Mouse (Mus musculus) urinary bladder, adult 18-20 months (tissue): ENCODE results near the gene Klhl29.

Experiments used
- DNase-seq, 2 experiments: peaks; one replicate each; pipeline ENCODE4 v3.0.0; 2022; ENCODE audit warnings: low spot score in 2 of 2, mixed read lengths in 2 of 2

Klhl29 gene

DNA sequence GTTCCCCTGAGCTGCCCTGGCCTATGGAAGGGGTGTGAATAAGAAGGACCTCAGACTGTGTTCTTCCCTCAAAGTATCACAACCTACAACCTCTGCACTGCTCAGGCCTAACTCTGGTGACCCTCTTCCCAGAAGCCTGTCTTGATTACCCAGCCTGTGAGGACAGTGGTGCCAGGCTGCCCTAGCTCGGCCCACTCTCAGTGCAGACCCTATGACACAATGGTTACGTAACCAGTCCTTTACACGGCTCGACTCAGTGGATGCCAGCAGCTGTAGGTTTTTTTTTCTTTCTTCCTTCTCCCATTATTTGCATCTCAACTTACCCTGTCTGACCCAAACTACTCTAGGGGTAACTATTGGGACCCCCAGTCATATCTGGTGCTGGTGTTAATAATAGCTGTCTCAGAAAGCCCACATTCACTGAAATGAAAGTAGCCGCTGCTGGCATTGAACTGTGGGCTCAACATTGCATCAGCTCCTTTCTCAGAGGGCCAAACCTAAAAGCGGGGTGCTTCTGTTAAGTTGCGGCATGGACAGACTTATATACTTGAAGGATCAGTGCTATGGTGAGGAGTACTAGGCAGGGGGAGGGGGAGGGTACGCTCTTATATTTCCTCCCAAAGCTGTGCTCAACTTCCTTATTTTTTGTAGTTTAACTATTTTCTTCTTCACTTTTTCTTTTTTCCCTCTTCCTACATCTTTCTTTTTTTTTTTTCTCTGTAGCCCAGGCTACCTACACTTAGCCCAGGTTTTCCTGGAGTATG is 152.9 kb downstream of the Klhl29 start:
- DNase-seq, result no peak

- no peak for DNase-seq
Observed at GRCm38 (mm10) chr12:5219913-5220575, 155.4 kb downstream of the Klhl29 start.

GRCm38 (mm10) chr12:5215836-5216747 is 159.4 kb downstream of the Klhl29 start:
- DNase-seq, result no peak

DNA sequence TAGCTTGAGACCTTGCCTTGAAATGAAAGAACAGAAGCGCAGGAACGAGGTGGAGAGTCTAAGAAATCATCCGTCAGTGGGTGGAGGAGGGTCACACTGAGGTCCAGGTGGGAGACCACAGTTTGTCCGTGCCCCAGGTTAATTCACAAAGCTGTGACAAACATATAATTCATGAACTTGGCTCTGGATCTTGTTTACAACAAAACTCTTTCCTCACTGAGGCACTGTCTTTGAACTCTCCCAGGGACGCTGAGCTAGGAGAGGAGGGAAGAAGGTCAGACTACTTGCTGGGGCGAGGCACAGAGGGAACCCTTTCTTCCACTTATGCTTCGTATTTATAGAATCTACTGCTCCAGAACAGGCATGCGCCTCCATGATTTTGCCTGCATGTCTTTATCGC is 161.2 kb downstream of the Klhl29 start:
- DNase-seq, result no peak

GRCm38 (mm10) chr12:5213339-5214104 is 162.0 kb downstream of the Klhl29 start:
- DNase-seq, result peak; percentile 80 to 81

GRCm38 (mm10) chr12:5211884-5212283 is 163.6 kb downstream of the Klhl29 start:
- DNase-seq, result no peak

DNA sequence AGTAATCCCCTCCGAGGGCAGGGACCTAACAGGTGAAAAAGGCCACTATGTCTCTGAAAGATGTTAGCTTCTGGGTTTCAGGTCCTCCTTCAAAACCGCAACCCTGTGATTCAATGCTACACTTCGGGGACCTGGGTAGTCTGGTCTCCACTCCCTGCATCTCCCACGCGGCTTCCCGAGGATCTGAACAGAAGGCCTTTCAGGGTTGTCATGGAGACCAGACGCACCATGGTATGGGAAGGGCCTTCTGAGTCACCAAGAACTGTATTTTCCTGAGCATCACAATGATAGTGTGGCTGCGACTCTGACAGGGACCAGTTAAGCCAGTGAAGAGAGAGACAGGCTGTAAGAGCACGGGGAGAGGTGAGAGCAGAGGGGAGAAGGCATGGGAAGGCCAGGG is 164.7 kb downstream of the Klhl29 start:
- DNase-seq, result no peak

GRCm38 (mm10) chr12:5207941-5208905 is 167.3 kb downstream of the Klhl29 start:
- no peak for DNase-seq

DNA sequence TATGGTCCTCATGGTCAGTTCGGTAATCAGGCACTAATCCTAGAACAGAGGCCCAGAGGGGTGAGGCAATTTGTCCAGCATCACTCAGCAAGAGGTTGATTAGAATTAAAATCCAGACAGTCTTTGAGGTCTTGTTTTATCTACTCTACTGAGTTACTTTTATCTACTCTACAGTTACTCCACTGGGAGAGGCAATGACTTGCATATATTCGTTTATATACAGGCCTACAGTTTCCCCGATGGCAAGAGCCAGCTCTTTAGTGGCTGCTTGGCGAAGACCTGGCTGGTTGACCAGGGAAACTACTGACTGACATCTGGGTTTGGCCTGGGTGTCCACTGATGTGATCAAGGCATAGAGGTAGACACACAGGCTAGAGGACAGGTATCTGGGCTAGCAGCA is 168.3 kb downstream of the Klhl29 start:
- DNase-seq, result no peak

DNA sequence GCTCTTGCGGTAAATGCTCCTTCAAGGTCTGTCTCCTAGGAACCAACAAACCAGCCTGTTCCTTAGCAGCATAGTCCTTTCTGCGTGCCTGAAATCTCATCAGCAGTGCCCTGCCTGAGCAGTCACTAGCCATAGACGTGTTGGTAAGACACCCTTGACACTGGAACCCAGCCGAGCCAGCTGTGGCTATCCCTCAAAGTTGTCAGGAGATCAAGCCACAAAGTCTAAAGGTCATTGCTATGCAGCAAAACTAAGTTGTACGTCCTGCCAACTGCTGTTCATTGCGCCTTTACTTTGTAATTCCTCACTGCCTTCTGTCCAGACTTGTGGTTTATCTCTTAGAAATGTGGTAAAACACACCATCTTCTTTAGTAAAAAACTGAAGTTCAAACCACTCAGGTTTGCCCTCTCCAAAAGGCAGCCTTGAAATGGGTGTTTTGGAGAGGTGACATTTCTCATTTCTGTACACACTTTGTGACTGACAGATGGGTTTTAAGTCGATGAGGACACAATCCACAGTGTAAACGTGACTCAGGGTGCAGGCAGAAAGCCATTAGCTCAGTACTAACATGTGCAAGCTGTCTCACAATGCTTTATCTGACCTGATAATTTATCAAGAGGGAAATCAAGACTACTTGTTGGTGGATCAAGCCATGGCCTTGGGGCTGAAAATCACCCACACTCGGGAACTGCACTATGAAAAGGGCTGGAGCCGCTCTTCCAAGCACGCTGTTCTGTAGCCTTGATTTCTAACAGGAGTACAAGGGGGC is 171.2 kb downstream of the Klhl29 start:
- no peak for DNase-seq

DNA sequence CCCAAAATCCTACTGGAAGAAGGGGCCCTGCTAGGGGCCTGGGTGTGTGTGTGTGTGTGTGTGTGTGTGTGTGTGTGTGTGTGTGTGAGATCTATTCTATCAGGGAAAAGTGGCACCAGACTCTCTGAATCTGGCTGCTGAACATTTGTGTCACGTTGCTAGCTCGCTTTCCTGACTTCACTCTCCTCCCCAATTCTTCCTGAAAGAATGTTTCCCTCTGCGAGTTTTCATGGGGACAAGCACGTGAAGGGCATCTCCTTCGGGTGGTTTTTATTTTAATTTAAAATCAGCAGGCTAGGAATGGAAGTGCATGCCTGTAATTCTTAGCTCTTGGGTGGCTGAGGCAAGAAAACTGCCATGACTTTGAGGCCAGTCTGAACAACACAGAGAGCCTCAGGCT is 172.1 kb downstream of the Klhl29 start:
- no peak for DNase-seq

- DNase-seq, result no peak
Observed at GRCm38 (mm10) chr12:5198254-5198653, 177.2 kb downstream of the Klhl29 start.

DNA sequence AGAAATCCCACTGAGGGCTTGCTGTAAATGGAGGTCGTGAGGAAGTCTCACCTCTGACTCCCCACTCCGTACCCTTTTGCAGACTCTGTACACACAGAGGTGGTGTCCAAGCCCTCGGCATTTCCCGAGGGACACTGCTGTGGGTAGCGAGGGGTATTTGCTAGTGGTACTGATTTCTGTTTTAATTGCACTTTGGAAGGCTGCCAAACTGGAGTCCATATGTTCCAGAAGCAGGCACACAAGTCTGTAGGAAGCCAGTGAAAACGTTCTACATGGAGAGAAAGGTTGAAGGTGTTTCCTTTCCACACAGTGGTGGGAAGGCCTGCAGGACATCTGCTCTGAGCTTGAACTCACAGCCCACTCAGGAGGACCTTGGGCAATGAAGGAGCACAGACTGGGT is 181.3 kb downstream of the Klhl29 start:
- DNase-seq, result no peak

- DNase-seq, result no peak
Observed at GRCm38 (mm10) chr12:5192380-5192718, 183.1 kb downstream of the Klhl29 start.

DNA sequence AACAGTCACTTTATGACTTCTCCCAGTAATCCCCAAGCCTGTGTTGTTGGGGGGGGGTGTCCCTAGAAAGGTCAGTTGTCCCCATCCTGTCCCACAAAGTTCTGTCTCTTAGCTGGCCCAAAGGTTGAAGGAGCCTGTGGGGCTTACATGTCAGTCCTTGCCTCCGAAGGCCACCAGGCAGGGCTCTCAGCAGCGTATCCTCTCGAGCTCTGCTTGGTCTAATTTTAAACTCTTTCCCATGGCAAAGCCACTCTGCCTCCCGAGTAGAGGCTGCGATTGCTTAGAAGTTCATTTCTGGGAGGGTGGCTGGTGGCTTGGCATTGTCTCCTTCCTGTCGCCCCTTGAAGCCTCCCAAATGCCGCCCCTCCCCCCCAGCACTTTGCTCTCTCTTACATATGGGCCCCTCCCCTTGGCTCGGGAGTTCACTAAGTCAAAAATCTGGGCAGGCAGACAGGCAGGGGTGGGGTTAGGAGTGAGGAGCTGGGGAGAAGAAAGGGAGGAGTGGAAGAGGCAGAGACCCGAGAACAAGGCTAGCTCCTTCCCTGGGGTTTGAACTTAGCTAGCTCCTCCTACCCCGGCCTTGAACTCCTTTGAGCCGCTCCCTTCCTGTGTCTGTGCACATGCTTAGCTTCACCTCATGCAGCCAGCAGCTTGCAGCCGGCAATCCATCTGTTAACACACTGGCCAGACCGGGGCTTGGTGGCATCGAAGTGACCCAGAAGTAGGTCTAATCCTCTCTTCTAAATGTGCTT is 183.7 kb downstream of the Klhl29 start:
- peak; percentile 16 to 62 for DNase-seq

GRCm38 (mm10) chr12:5191206-5191605 is 184.3 kb downstream of the Klhl29 start:
- no peak for DNase-seq

- DNase-seq, result no peak
Observed at GRCm38 (mm10) chr12:5189446-5190150, 185.9 kb downstream of the Klhl29 start.

- DNase-seq, result no peak
Observed at GRCm38 (mm10) chr12:5188899-5189298, 186.6 kb downstream of the Klhl29 start.
